Mouse (Mus musculus) erythroblast, embryonic 14.5 days (primary cell): ENCODE measurements around the gene Fam8a1. TPM values are rescaled to one million over a fixed set of nuclear protein-coding genes. Genes with fewer than 3 reads are reported as not detected.
A peak's percentile ranks its signal among the peaks of the same experiment; 100 is the strongest.

ENCODE experiments used
- H3K27me3 ChIP-seq: 2 replicates; pipeline ENCODE4 v1.6.1; 2012; ENCODE audit warnings: inconsistent platforms; ENCODE audit not compliant: control insufficient read depth
- H3K36me3 ChIP-seq: 2 replicates; pipeline ENCODE4 v1.6.1; 2012; ENCODE audit warnings: mild to moderate bottlenecking, inconsistent platforms; ENCODE audit not compliant: control insufficient read depth
- H3K4me1 ChIP-seq: 2 replicates; pipeline ENCODE4 v1.6.1; 2012; ENCODE audit warnings: inconsistent platforms; ENCODE audit not compliant: control insufficient read depth
- H3K4me3 ChIP-seq: replicated peaks from 2 replicates; pipeline ENCODE3; 2012; ENCODE audit warnings: moderate library complexity, mild to moderate bottlenecking, inconsistent platforms
- H3K9me3 ChIP-seq: 2 replicates; pipeline ENCODE4 v1.6.1; 2012; ENCODE audit warnings: low read length, inconsistent platforms, mixed read lengths; ENCODE audit not compliant: control insufficient read depth
- GATA1 ChIP-seq: IDR thresholded peaks from 2 replicates; pipeline ENCODE4 v1.6.1; 2012; ENCODE audit warnings: low read length, inconsistent platforms, mixed read lengths
- TAL1 ChIP-seq: IDR thresholded peaks from 3 replicates; pipeline ENCODE4 v1.6.1; 2012; ENCODE audit warnings: low read length, inconsistent platforms, mixed read lengths
- polyA plus RNA-seq: library from polyadenylated mRNA; stranded (reverse); fragments of >175 nt; gene quantifications from 2 replicates; pipeline ENCODE4 v1.2.3, GENCODE M21; 2012

Fam8a1 gene
- polyA plus RNA-seq, 1 experiment: 0.72 TPM

DNA sequence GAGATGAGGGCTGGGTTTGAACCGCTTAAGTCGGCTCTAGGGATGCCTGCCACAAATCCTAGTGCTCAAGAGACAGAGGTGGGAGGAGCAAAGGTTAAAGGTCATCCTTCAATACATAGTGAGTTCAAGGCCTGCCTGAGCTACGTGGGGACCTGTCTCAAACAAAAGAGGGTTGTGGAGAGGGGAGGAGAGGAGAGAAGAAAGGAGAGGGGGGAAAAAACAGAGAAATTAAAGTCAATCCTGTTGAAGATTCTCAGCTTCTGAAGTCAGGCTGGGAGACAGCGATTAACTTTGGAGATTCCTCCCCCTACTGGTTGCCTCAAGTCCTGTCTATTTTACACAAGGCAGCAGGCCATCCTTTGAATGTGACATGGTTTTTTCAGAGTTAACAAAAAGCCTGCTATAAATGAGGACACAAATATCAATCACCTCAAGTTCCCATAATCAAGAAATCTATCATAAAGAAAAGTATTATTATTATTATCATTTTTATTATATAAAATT, 5.8 kb upstream of the Fam8a1 start:
- Histone ChIP-seq H3K4me1 (peaks cover 3% of the 10 kb centered on the region), H3K4me3 (no peak overlapping the region), H3K27me3 (peaks cover 18% of the 10 kb centered on the region), H3K36me3 (no peaks in the 10 kb centered on the region), H3K9me3 (no peaks in the 10 kb centered on the region)
- TF ChIP-seq TAL1 (no peak), GATA1 (no peak)

DNA sequence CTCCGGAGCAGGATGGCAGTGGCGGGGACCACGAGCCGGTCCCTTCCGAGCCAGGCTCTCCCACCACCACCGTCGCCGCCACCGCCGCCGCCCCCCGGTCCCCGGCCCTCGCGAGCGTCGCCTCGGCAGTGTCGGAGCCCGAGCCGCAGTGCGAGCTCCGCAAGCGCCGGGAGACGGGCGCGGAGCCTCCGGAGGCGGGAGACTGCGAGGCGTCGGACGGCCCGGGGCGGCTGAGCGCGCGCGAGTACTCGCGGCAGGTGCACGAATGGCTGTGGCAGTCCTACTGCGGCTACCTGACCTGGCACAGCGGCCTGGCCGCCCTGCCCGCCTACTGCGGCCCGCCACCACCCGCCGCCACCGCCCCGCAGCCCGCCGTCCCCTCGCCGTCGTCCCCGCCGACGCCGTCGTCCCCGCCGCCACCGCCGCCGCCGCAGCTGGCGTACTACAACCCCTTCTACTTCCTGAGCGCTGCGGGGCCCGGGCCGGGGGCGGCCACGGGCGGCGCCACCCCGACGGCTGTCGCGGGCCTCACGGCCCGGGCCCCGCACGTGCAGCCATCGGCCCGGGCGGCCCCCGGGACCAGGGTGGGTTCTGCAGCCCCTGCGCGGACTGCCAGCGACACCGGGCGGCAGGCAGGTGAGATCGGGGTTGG, 424 bp downstream of the Fam8a1 start:
- no peaks in the 10 kb centered on the region for H3K9me3 ChIP-seq
- H3K27me3 ChIP-seq: peaks cover 17% of the 10 kb centered on the region
- H3K4me1 ChIP-seq: peaks cover 22% of the 10 kb centered on the region
- peaks cover 40% of the 10 kb centered on the region for H3K36me3 ChIP-seq
- TF ChIP-seq TAL1 (no peak), GATA1 (no peak)
- peak overlapping the region; percentile 97 for H3K4me3 ChIP-seq

- peaks cover 48% of the 10 kb centered on the region for H3K36me3 ChIP-seq
- H3K4me3 ChIP-seq: peak overlapping the region; percentile 97
- peaks cover 16% of the 10 kb centered on the region for H3K27me3 ChIP-seq
- TF ChIP-seq TAL1 (no peak), GATA1 (no peak)
- no peaks in the 10 kb centered on the region for H3K9me3 ChIP-seq
- peaks cover 22% of the 10 kb centered on the region for H3K4me1 ChIP-seq
Observed at GRCm38 (mm10) chr13:46670514-46670913, 1.2 kb downstream of the Fam8a1 start.

DNA sequence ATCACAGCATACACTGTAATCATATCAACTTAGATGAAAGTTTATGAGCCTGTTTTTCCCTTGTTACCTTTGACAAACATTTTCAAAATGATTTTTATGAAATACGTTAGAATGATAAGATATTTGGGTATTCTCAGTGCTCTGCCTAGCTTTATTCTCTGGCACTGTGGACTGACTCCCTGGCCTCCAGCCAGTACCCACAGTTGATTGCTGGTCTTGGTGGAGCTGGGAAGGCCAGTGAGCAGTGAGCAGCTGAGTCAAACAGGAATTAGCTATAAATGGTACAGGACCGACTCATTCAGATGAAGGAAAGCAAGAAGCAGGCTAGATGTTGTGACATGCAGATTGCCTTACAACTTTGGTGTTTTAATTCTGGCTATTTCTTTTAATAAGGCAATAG, 5.3 kb downstream of the Fam8a1 start:
- H3K27me3 ChIP-seq: no peaks in the 10 kb centered on the region
- peaks cover 13% of the 10 kb centered on the region for H3K4me1 ChIP-seq
- H3K9me3 ChIP-seq: no peaks in the 10 kb centered on the region
- peaks cover 84% of the 10 kb centered on the region for H3K36me3 ChIP-seq
- H3K4me3 ChIP-seq: no peak overlapping the region
- TF ChIP-seq TAL1 (no peak), GATA1 (no peak)

DNA sequence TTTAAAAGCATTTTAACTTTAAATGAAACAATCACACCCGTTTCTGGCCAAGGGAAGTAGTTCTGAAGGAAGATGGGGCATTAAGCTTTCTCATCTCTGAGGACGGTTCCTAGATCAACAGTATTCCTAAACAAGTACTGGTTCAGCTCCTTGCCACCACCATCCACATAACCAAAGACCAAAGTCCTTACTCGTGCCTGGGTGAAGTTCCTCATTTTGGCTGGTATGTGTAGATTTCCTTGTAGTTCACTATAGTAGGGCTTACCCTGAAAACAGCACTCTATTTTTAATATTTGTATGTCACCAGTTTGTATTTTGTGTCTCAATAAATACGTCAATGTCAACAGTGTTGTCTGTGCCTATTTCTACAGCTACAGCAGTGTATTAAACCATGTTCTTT, 8.4 kb downstream of the Fam8a1 start:
- H3K4me3 ChIP-seq: no peak overlapping the region
- H3K36me3 ChIP-seq: peaks cover 91% of the 10 kb centered on the region
- H3K4me1 ChIP-seq: no peaks in the 10 kb centered on the region
- no peaks in the 10 kb centered on the region for H3K27me3 ChIP-seq
- H3K9me3 ChIP-seq: no peaks in the 10 kb centered on the region
- TF ChIP-seq GATA1 (no peak), TAL1 (no peak)

- TF ChIP-seq TAL1 (no peak), GATA1 (no peak)
- H3K36me3 ChIP-seq: peaks cover 96% of the 10 kb centered on the region
- H3K4me3 ChIP-seq: no peak overlapping the region
Observed at GRCm38 (mm10) chr13:46682921-46683320, 13.6 kb downstream of the Fam8a1 start.

GRCm38 (mm10) chr13:46683370-46683769, 14.0 kb downstream of the Fam8a1 start:
- Histone ChIP-seq H3K36me3 (peaks cover 96% of the 10 kb centered on the region), H3K4me3 (no peak overlapping the region), H3K27me3 (no peaks in the 10 kb centered on the region), H3K4me1 (no peaks in the 10 kb centered on the region), H3K9me3 (no peaks in the 10 kb centered on the region)
- TF ChIP-seq GATA1: no peak
- no peak for TF ChIP-seq TAL1

More at GRCm38 (mm10) chr13:46682921-46683320, 13.6 kb downstream of the Fam8a1 start:
- Histone ChIP-seq H3K9me3 (no peaks in the 10 kb centered on the region), H3K27me3 (no peaks in the 10 kb centered on the region), H3K4me1 (no peaks in the 10 kb centered on the region)

DNA sequence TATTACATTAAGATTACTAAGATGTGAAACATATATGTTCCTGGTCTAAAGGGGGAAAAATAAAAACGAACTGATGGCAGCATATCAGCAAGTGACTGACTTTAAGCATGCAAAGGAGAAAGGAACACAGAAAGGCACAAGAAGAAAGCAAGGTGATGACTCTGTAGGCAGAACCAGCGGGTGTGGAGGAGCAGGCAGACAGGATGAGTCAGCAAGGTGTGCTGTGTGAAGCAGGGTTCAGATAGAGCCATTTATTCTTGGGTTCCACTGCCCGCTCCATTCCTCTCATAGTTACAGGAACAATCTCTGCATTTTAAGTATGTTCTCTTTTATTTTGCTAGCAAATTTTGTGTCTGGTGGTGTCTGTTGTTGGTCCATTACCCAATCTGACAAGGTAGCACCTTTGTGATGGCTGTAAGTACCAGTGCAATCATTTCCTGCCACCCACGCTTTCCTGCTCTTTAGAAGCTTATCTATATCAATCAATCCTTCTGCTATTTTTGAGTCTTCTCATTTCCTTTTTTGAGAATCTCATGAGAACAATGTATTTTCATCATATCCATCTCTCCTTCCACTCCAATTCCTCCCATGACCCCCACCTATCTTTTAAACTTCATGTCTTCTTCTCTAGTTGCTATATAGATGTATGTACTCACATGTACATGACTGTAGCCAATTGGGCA, 21.4 kb downstream of the Fam8a1 start:
- H3K4me3 ChIP-seq: no peak overlapping the region
- H3K4me1 ChIP-seq: peaks cover 4% of the 10 kb centered on the region
- no peaks in the 10 kb centered on the region for H3K9me3 ChIP-seq
- TF ChIP-seq GATA1 (no peak), TAL1 (no peak)
- no peaks in the 10 kb centered on the region for H3K27me3 ChIP-seq
- peaks cover 100% of the 10 kb centered on the region for H3K36me3 ChIP-seq

DNA sequence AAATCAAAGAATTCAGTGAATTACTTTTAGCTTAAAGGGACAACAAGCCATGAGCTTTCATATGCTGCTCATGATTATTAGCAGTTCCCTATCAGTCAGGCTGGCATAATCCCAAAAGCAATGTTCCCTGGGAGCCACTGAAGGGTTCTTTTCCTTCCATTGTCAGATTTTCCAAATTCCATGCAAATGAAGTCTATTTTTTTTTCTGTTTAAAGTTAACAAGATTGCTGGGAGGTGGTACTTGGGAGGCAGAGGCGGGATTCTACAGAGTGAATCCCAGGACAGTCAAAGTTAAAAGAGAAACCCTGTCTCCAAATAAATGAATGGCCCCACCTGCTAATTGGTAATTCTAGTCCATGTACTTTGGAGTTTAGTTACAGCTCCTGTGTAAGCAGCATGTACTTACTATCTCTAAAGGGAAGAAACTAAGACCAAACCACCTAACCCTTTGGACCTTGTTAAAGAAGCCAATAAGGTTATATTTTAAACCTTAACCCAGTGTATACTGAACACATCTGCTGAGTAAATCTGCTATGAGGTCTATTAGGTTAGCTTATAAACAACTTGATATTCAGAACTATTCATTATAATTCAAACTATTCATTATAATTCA, 26.1 kb downstream of the Fam8a1 start:
- Histone ChIP-seq H3K4me3 (no peak overlapping the region), H3K27me3 (no peaks in the 10 kb centered on the region), H3K9me3 (no peaks in the 10 kb centered on the region), H3K36me3 (peaks cover 100% of the 10 kb centered on the region), H3K4me1 (peaks cover 4% of the 10 kb centered on the region)
- TF ChIP-seq GATA1 (no peak), TAL1 (no peak)
